Mouse (Mus musculus) liver, embryonic 13.5 days (tissue): ENCODE data around the gene Rcan1. TPM values are rescaled to one million over a fixed set of nuclear protein-coding genes. Genes with fewer than 3 reads are reported as not detected.
A peak's percentile ranks its signal among the peaks of the same experiment; 100 is the strongest.

ENCODE experiments used
- ATAC-seq: fragments of 200-750 bp; cut with Nextera tagmentation; 2 replicates; pipeline ENCODE4 v1.8.0; 2017; ENCODE audit warnings: low read depth, mild to moderate bottlenecking, moderate number of reproducible peaks, moderate library complexity
- DNase-seq: peaks from one replicate; pipeline ENCODE4 v3.0.0; 2022
- H3K27ac ChIP-seq: fragments of 300-500 bp; sonication (generic); 2 replicates; pipeline ENCODE4 v1.5.1; 2015; ENCODE audit warnings: moderate library complexity, mild to moderate bottlenecking, inconsistent platforms
- H3K27me3 ChIP-seq: fragments of 300-500 bp; sonication (generic); 2 replicates; pipeline ENCODE4 v1.6.1; 2015; ENCODE audit warnings: mild to moderate bottlenecking, inconsistent platforms
- H3K36me3 ChIP-seq: fragments of 300-500 bp; sonication (generic); 2 replicates; pipeline ENCODE4 v1.6.1; 2015; ENCODE audit warnings: mild to moderate bottlenecking, inconsistent platforms
- H3K4me1 ChIP-seq: fragments of 300-500 bp; sonication (generic); replicated peaks from 2 replicates; pipeline ENCODE4 v1.6.1; 2015; ENCODE audit warnings: inconsistent platforms
- H3K4me2 ChIP-seq: fragments of 300-500 bp; sonication (generic); 2 replicates; pipeline ENCODE4 v1.6.1; 2015; ENCODE audit warnings: inconsistent platforms, mild to moderate bottlenecking, moderate library complexity
- H3K4me3 ChIP-seq: fragments of 300-500 bp; sonication (generic); replicated peaks from 2 replicates; pipeline ENCODE4 v1.5.1; 2015; ENCODE audit warnings: mild to moderate bottlenecking, inconsistent platforms
- H3K9ac ChIP-seq: fragments of 300-500 bp; sonication (generic); 2 replicates; pipeline ENCODE4 v1.6.1; 2015; ENCODE audit warnings: mild to moderate bottlenecking, inconsistent platforms
- H3K9me3 ChIP-seq: fragments of 300-500 bp; sonication (generic); replicated peaks from 2 replicates; pipeline ENCODE4 v1.6.1; 2016; ENCODE audit warnings: inconsistent platforms
- WGBS: fragments of 180-500 bp; shearing (Covaris S2); methylation state at CpG from one replicate; pipeline ENCODE4 v1.1.7; 2015; ENCODE audit not compliant: insufficient replicate concordance; 5-methylcytosine and 5-hydroxymethylcytosine counted together
- polyA plus RNA-seq: library from polyadenylated mRNA; unstranded; fragments of >200 nt; fragmentation: Nextera tagmentation; extraction: Ambion mirVana; gene quantifications from 2 replicates; pipeline ENCODE4 v1.2.1, GENCODE M21; 2015

Rcan1 gene
- polyA plus RNA-seq, 1 experiment from 2014 or later, result 9.4 TPM

- no peak overlapping the region for H3K4me2 ChIP-seq
- ATAC-seq, result no peak
- H3K4me1 ChIP-seq, result peaks cover 11% of the 10 kb centered on the region
- H3K9ac ChIP-seq, result no peak overlapping the region
- no peak overlapping the region for H3K27ac ChIP-seq
- H3K27me3 ChIP-seq, result peaks cover 20% of the 10 kb centered on the region; the same call in 1 of the 2 replicates
- H3K4me3 ChIP-seq, result no peak overlapping the region
- no peaks in the 10 kb centered on the region for H3K36me3 ChIP-seq
- no peak for DNase-seq
- WGBS, result 61% methylated on average over 7 of the region's 7 CpGs
- no peaks in the 10 kb centered on the region for H3K9me3 ChIP-seq
Measured at GRCm38 (mm10) chr16:92360711-92361110, 110.0 kb downstream of the Rcan1 start.

GRCm38 (mm10) chr16:92359229-92359628, 111.4 kb downstream of the Rcan1 start, which contains the start of gene Kcne1:
Kcne1 (minus strand) TSS chr16:92359468.
- H3K4me2 ChIP-seq, result no peak within 1 kb of the TSS
- no peak within 1 kb of the TSS for H3K27ac ChIP-seq
- no peaks in the 10 kb centered on the region for H3K36me3 ChIP-seq
- DNase-seq, result no peak
- peaks cover 19% of the 10 kb centered on the region for H3K4me1 ChIP-seq
- H3K4me3 ChIP-seq, result no peak within 1 kb of the TSS
- ATAC-seq, result no peak
- no peak within 1 kb of the TSS for H3K9ac ChIP-seq
- no peaks in the 10 kb centered on the region for H3K9me3 ChIP-seq
- H3K27me3 ChIP-seq, result peaks cover 20% of the 10 kb centered on the region; the same call in 1 of the 2 replicates
- WGBS, result 44% methylated on average over 9 of the region's 9 CpGs

- Histone ChIP-seq H3K27ac (no peak overlapping the region), H3K9me3 (no peaks in the 10 kb centered on the region), H3K27me3 (peaks cover 20% of the 10 kb centered on the region; the same call in 1 of the 2 replicates), H3K4me3 (no peak overlapping the region), H3K4me2 (no peak overlapping the region), H3K9ac (no peak overlapping the region), H3K4me1 (peaks cover 19% of the 10 kb centered on the region), H3K36me3 (no peaks in the 10 kb centered on the region)
- ATAC-seq, result no peak
- DNase-seq, result no peak
- 35% methylated on average over 9 of the region's 9 CpGs for WGBS
Measured at GRCm38 (mm10) chr16:92358734-92359133, 111.9 kb downstream of the Rcan1 start.

- Histone ChIP-seq H3K27me3 (peaks cover 19% of the 10 kb centered on the region; the same call in 1 of the 2 replicates), H3K9ac (no peak overlapping the region), H3K4me3 (no peak overlapping the region), H3K4me1 (peaks cover 19% of the 10 kb centered on the region), H3K27ac (no peak overlapping the region), H3K9me3 (no peaks in the 10 kb centered on the region), H3K4me2 (no peak overlapping the region), H3K36me3 (no peaks in the 10 kb centered on the region)
- 71% methylated on average over 10 of the region's 10 CpGs for WGBS
- ATAC-seq (no peak), DNase-seq (no peak)
Measured at GRCm38 (mm10) chr16:92357566-92357965, 113.1 kb downstream of the Rcan1 start.

GRCm38 (mm10) chr16:92357023-92357422, 113.6 kb downstream of the Rcan1 start:
- DNase-seq, result no peak
- Histone ChIP-seq H3K4me1 (peaks cover 19% of the 10 kb centered on the region), H3K27me3 (peaks cover 14% of the 10 kb centered on the region; the same call in 1 of the 2 replicates), H3K9ac (no peak overlapping the region), H3K4me3 (no peak overlapping the region), H3K9me3 (no peaks in the 10 kb centered on the region), H3K36me3 (no peaks in the 10 kb centered on the region), H3K27ac (no peak overlapping the region), H3K4me2 (no peak overlapping the region)
- WGBS, result 74% methylated on average over 9 of the region's 9 CpGs
- no peak for ATAC-seq

- DNase-seq (no peak), ATAC-seq (no peak)
- Histone ChIP-seq H3K27ac (no peak overlapping the region), H3K36me3 (no peaks in the 10 kb centered on the region), H3K9me3 (no peaks in the 10 kb centered on the region), H3K27me3 (peaks cover 17% of the 10 kb centered on the region; the same call in 1 of the 2 replicates), H3K4me1 (peaks cover 19% of the 10 kb centered on the region), H3K4me3 (no peak overlapping the region), H3K4me2 (no peak overlapping the region), H3K9ac (no peak overlapping the region)
- WGBS, result 45% methylated on average over 11 of the region's 11 CpGs
Measured at GRCm38 (mm10) chr16:92355982-92356381, 114.7 kb downstream of the Rcan1 start.

GRCm38 (mm10) chr16:92355366-92355765, 115.3 kb downstream of the Rcan1 start:
- DNase-seq (no peak), ATAC-seq (no peak)
- Histone ChIP-seq H3K27me3 (peaks cover 17% of the 10 kb centered on the region; the same call in 1 of the 2 replicates), H3K9me3 (no peaks in the 10 kb centered on the region), H3K4me1 (peaks cover 19% of the 10 kb centered on the region), H3K4me2 (no peak overlapping the region), H3K4me3 (no peak overlapping the region), H3K27ac (no peak overlapping the region), H3K9ac (no peak overlapping the region), H3K36me3 (no peaks in the 10 kb centered on the region)
- WGBS, result 41% methylated on average over 5 of the region's 5 CpGs

GRCm38 (mm10) chr16:92353897-92354296, 116.8 kb downstream of the Rcan1 start:
- no peak for DNase-seq
- H3K9ac ChIP-seq, result no peak overlapping the region
- H3K36me3 ChIP-seq, result no peaks in the 10 kb centered on the region
- no peak overlapping the region for H3K4me3 ChIP-seq
- H3K9me3 ChIP-seq, result no peaks in the 10 kb centered on the region
- 61% methylated on average over 2 of the region's 2 CpGs for WGBS
- no peak overlapping the region for H3K4me2 ChIP-seq
- peaks cover 18% of the 10 kb centered on the region for H3K4me1 ChIP-seq
- ATAC-seq, result no peak
- H3K27ac ChIP-seq, result no peak overlapping the region
- H3K27me3 ChIP-seq, result peaks cover 14% of the 10 kb centered on the region; the same call in 1 of the 2 replicates

GRCm38 (mm10) chr16:92353295-92353694, 117.4 kb downstream of the Rcan1 start:
- no peaks in the 10 kb centered on the region for H3K9me3 ChIP-seq
- no peaks in the 10 kb centered on the region for H3K36me3 ChIP-seq
- peaks cover 14% of the 10 kb centered on the region for H3K4me1 ChIP-seq
- ATAC-seq (no peak), DNase-seq (no peak)
- 79% methylated on average over 12 of the region's 12 CpGs for WGBS
- no peak overlapping the region for H3K9ac ChIP-seq
- 0 out of 2 replicates have a peak, but pooled peaks cover 10% of the 10 kb centered on the region for H3K27me3 ChIP-seq
- no peak overlapping the region for H3K4me2 ChIP-seq
- H3K4me3 ChIP-seq, result no peak overlapping the region
- no peak overlapping the region for H3K27ac ChIP-seq

GRCm38 (mm10) chr16:92348941-92349340, 121.7 kb downstream of the Rcan1 start:
- H3K4me3 ChIP-seq, result no peak overlapping the region
- no peaks in the 10 kb centered on the region for H3K9me3 ChIP-seq
- no peak overlapping the region for H3K27ac ChIP-seq
- H3K4me2 ChIP-seq, result no peak overlapping the region
- 75% methylated on average over 12 of the region's 12 CpGs for whole genome bisulfite sequencing
- H3K9ac ChIP-seq, result no peak overlapping the region
- H3K27me3 ChIP-seq, result 0 out of 2 replicates have a peak, but pooled peaks cover 5% of the 10 kb centered on the region
- H3K4me1 ChIP-seq, result peaks cover 24% of the 10 kb centered on the region
- H3K36me3 ChIP-seq, result no peaks in the 10 kb centered on the region
- DNase-seq, result no peak
- ATAC-seq, result no peak

- no peak overlapping the region for H3K27ac ChIP-seq
- H3K4me1 ChIP-seq, result peaks cover 30% of the 10 kb centered on the region
- no peak overlapping the region for H3K9ac ChIP-seq
- WGBS, result 65% methylated on average over 13 of the region's 13 CpGs
- no peak overlapping the region for H3K4me2 ChIP-seq
- H3K27me3 ChIP-seq, result no peaks in the 10 kb centered on the region
- H3K4me3 ChIP-seq, result no peak overlapping the region
- DNase-seq (no peak), ATAC-seq (no peak)
- no peaks in the 10 kb centered on the region for H3K36me3 ChIP-seq
- H3K9me3 ChIP-seq, result no peaks in the 10 kb centered on the region
Measured at GRCm38 (mm10) chr16:92346297-92346916, 124.3 kb downstream of the Rcan1 start.

GRCm38 (mm10) chr16:92345177-92345576, 125.5 kb downstream of the Rcan1 start:
- WGBS, result 22% methylated on average over 11 of the region's 11 CpGs
- Histone ChIP-seq H3K9ac (peak overlapping the region; percentile 47; the same call in 1 of the 2 replicates), H3K4me1 (peaks cover 42% of the 10 kb centered on the region), H3K4me2 (peak overlapping the region; percentile 43), H3K9me3 (no peaks in the 10 kb centered on the region), H3K36me3 (no peaks in the 10 kb centered on the region), H3K27ac (peak overlapping the region; percentile 34; the same call in 1 of the 2 replicates), H3K4me3 (no peak overlapping the region), H3K27me3 (no peaks in the 10 kb centered on the region)
- no peak for DNase-seq
- ATAC-seq, result peak; percentile 51
